Comparison of ENCODE assay signal across 16 mouse cellular contexts in genomic region chr15:83427294-83428163, GRCm38 (mm10). TPM values are rescaled to one million over a fixed set of nuclear protein-coding genes. Genes with fewer than 3 reads are reported as not detected.
DNase-seq lines count a peak whose midpoint lies in the region; ATAC-seq and TF ChIP-seq lines count a peak whose summit lies in the region.
"Had no signal": no experiment of that assay in that cellular context is flagged by ENCODE, and none has a peak within 500 bp of the region (broad histone marks: within the 10 kb centered on the region; RNA-seq: fewer than 3 reads in every experiment).

No protein-coding gene starts in this region.

- no peak for ATAC-seq in lung, embryonic 14.5 days (ENCODE audit: insufficient read depth)
- no peak for ATAC-seq in liver, embryonic 16.5 days (ENCODE audit: low read depth)
- ATAC-seq in forebrain, embryonic 15.5 days (replicated peaks): no peak
- ATAC-seq: forebrain, embryonic 16.5 days; midbrain, embryonic 16.5 days had no signal

- H3K4me2 ChIP-seq in lung, embryonic 14.5 days: no peak overlapping the region
- H3K4me2 ChIP-seq in liver, embryonic 16.5 days (ENCODE audit: low read depth, low read length): no peak overlapping the region
- H3K4me2 ChIP-seq in forebrain, embryonic 15.5 days (replicated peaks): no peak overlapping the region
- H3K4me2 ChIP-seq: embryonic facial prominence, embryonic 15.5 days; neural tube, embryonic 13.5 days had no signal

- H3K9ac ChIP-seq in lung, embryonic 14.5 days: no peak overlapping the region
- H3K9ac ChIP-seq in liver, embryonic 16.5 days (ENCODE audit: low read depth, low read length): no peak overlapping the region
- H3K9ac ChIP-seq in forebrain, embryonic 15.5 days (replicated peaks): no peak overlapping the region
- H3K9ac ChIP-seq: embryonic facial prominence, embryonic 15.5 days; neural tube, embryonic 13.5 days had no signal

- H3K27me3 ChIP-seq in lung, embryonic 14.5 days (ENCODE audit: insufficient read depth, low read length): no peaks in the 10 kb centered on the region
- H3K27me3 ChIP-seq in liver, embryonic 16.5 days (ENCODE audit: control insufficient read depth, insufficient read depth, low read depth, low read length): no peaks in the 10 kb centered on the region
- H3K27me3 ChIP-seq in forebrain, embryonic 15.5 days: no peaks in the 10 kb centered on the region
- H3K27me3 ChIP-seq: embryonic facial prominence, embryonic 15.5 days; neural tube, embryonic 13.5 days had no signal

- H3K9me3 ChIP-seq in lung, embryonic 14.5 days (ENCODE audit: low read depth, low read length): no peaks in the 10 kb centered on the region
- H3K9me3 ChIP-seq in liver, embryonic 16.5 days (replicated peaks; ENCODE audit: control insufficient read depth, low read length): no peaks in the 10 kb centered on the region
- no peaks in the 10 kb centered on the region for H3K9me3 ChIP-seq in forebrain, embryonic 15.5 days
- H3K9me3 ChIP-seq: embryonic facial prominence, embryonic 15.5 days; neural tube, embryonic 13.5 days had no signal

- no peak for DNase-seq in lung, embryonic 14.5 days
- DNase-seq in lung, postnatal 10 days: no peak
- peak; percentile 51 for DNase-seq in R1 (ENCODE audit: low read depth, low spot score)
- no peak for DNase-seq in testis, postnatal 10 days (ENCODE audit: low spot score)
- no peak for DNase-seq in B cell, adult 2 months
- DNase-seq: adrenal gland, adult 2 months; gastrocnemius, postnatal 36 days; left cerebral cortex, postnatal 4 days; lung, postnatal 36 days; thymus, postnatal 4 days had no signal

- H3K4me3 ChIP-seq in lung, embryonic 14.5 days (ENCODE audit: low read depth, low read length): no peak overlapping the region
- H3K4me3 ChIP-seq in liver, embryonic 16.5 days (ENCODE audit: low read depth, low read length): no peak overlapping the region
- H3K4me3 ChIP-seq in forebrain, embryonic 15.5 days: no peak overlapping the region
- H3K4me3 ChIP-seq: embryonic facial prominence, embryonic 15.5 days; neural tube, embryonic 13.5 days had no signal

- 0 out of 2 replicates have a peak, but pooled peaks cover 4% of the 10 kb centered on the region for H3K4me1 ChIP-seq in lung, embryonic 14.5 days (ENCODE audit: insufficient read depth)
- H3K4me1 ChIP-seq in liver, embryonic 16.5 days (ENCODE audit: control insufficient read depth, low read depth, low read length): peaks cover 94% of the 10 kb centered on the region
- no peaks in the 10 kb centered on the region for H3K4me1 ChIP-seq in forebrain, embryonic 15.5 days

- H3K27ac ChIP-seq in lung, embryonic 14.5 days (ENCODE audit: low read depth): peak overlapping the region; percentile 12; the same call in 1 of the 2 replicates
- peak overlapping the region; percentile 97 for H3K27ac ChIP-seq in liver, embryonic 16.5 days (ENCODE audit: low read length)
- no peak overlapping the region for H3K27ac ChIP-seq in forebrain, embryonic 15.5 days (replicated peaks)
- H3K27ac ChIP-seq: neural tube, embryonic 13.5 days had no signal

- WGBS in lung, embryonic 14.5 days: 67% methylated on average over 9 of the region's 9 CpGs
- WGBS in liver, embryonic 16.5 days (ENCODE audit: insufficient replicate concordance): 61% methylated on average over 9 of the region's 9 CpGs
- 70% methylated on average over 8 of the region's 9 CpGs for WGBS in forebrain, embryonic 15.5 days

- TF ChIP-seq CTCF in lung, embryonic 14.5 days (IDR thresholded peaks at IDR 0.05; ENCODE audit: low read depth): 0 out of 2 replicates have a peak, but pooled peaks have one; percentile 9

- no peaks in the 10 kb centered on the region for H3K36me3 ChIP-seq in lung, embryonic 14.5 days (ENCODE audit: insufficient read depth)
- no peaks in the 10 kb centered on the region for H3K36me3 ChIP-seq in liver, embryonic 16.5 days (ENCODE audit: control insufficient read depth, insufficient read depth)
- H3K36me3 ChIP-seq in forebrain, embryonic 15.5 days: no peaks in the 10 kb centered on the region
- H3K36me3 ChIP-seq: embryonic facial prominence, embryonic 15.5 days; neural tube, embryonic 13.5 days had no signal

RNA-seq across cellular contexts. Expression of gene Pacsin2, which starts 36.9 kb away (rescaled TPM):
- 62.3 and 63.8 TPM in 2 replicates for polyA plus RNA-seq in lung, embryonic 14.5 days (2014; fragmentation: Nextera tagmentation; extraction: Ambion mirVana)
- polyA plus RNA-seq in liver, embryonic 16.5 days (2015; fragmentation: Nextera tagmentation; extraction: Ambion mirVana): 45.6 and 47.9 TPM in 2 replicates
- polyA plus RNA-seq in forebrain, embryonic 15.5 days (2015; fragmentation: Nextera tagmentation; extraction: Ambion mirVana): 21.5 and 25.5 TPM in 2 replicates
